Mouse (Mus musculus) left cerebral cortex, postnatal 10 days (tissue): Measurements from ENCODE around the gene Arid1b. TPM values are rescaled to one million over a fixed set of nuclear protein-coding genes. Genes with fewer than 3 reads are reported as not detected.

Experiments used
- DNase-seq, 2 experiments: peaks; one replicate each; pipeline ENCODE4 v3.0.0; 2021 to 2022; ENCODE audit warnings: low spot score in 2 of 2, mixed read lengths in 1 of 2; ENCODE audit errors: extremely low spot score in 1 of 2
- intact Hi-C: fragments of 180-260 bp; cut with DNase I; formaldehyde crosslinking; loops from one replicate; pipeline ENCODE4 v1.15.1; 2025
- total RNA-seq, 2 experiments: library from RNA; stranded (reverse); gene quantifications; 2 replicates each; pipeline ENCODE4 v1.2.3; 2021

Gene Arid1b
- total RNA-seq, 2 experiments from 2014 or later = 77.4 to 83.3 TPM

DNA sequence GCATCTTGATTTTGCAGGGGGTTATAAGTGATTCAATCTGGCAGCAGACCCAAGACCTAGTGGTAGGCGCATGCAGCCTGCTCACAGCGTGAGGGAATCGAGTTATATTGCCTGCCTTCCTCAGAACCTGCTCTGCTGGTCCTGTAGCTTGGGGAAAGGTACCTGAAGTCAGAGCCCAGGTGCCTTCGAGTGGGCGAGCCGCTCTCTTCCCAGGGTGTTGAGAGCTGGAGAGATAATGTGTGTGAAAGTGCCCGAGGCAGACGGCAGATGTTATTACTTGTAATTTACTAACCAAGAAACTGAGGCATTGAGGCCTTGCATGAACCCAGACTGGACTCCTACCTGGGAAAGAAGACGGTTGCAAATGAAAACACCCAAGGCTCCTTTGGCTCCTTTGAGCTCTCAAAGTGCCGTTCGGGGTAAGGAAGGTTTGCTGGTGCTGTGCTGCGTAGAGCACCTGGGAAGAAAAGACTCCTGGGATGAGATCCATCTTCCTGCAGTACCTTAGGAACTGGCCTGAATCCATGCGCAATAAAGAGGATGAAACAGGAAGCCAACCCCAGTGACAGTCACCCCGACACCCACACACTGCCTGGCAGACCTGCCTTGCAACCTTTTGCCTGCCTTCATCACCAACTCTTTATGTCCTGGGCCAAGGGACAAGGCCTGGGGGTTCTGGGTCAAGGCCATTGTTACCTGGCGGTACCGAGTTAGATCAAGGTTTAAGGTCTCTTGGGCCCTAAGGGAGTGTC lies 401.5 kb downstream of the Arid1b start:
- no peak for DNase-seq
- intact Hi-C loops = loop anchor here (5.0 to 10.0 kb wide), 3 partner anchors 68 to 191 kb away; no protein-coding TSS in a partner anchor

DNA sequence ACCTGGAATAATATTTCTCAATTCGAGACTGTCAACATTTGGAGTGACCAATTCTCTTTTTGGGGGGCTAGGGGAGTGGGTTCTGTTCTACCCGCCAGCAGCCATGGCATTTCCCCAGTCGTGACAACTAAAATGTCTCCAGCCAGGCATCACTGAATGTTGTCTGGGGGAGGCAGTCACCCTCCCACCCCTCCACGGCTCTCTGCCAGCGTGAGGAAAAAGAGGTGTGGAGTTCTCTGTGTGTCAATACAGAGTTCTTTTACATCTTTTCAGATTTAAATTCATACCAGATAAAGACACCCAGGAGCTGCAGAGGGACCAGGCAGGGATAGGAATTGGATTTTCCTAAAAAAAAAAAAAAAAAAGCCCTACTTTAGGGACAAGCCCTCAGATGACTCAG lies 402.1 kb downstream of the Arid1b start:
- intact Hi-C loops = loop anchor here (5.0 to 10.0 kb wide), 3 partner anchors 69 to 191 kb away; no protein-coding TSS in a partner anchor
- DNase-seq = no peak
